Mouse (Mus musculus) intestine, embryonic 14.5 days (tissue): ENCODE measurements at regions not wholly inside any gene's neighbourhood (a gene's known extent, or its start where the extent isn't known, plus 50 kb on each side); places are given as distances from the start of the nearest gene placed in this dataset.

Source experiments
- ATAC-seq: fragments of 200-750 bp; cut with Nextera tagmentation; replicated peaks from 2 replicates; pipeline ENCODE4 v1.8.0; 2017; ENCODE audit warnings: low read depth, moderate number of reproducible peaks, moderate TSS enrichment, moderate library complexity; ENCODE audit not compliant: low FRiP score, low TSS enrichment
- DNase-seq: peaks from one replicate; pipeline ENCODE4 v3.0.0-alpha.2; 2018; ENCODE audit warnings: low spot score
- H3K27ac ChIP-seq: fragments of 300-500 bp; sonication (generic); 2 replicates; pipeline ENCODE4 v1.5.1; 2014; ENCODE audit warnings: low read depth, mild to moderate bottlenecking, control low read depth
- H3K27me3 ChIP-seq: fragments of 300-500 bp; sonication (generic); replicated peaks from 2 replicates; pipeline ENCODE4 v1.6.1; 2014; ENCODE audit warnings: low read length, control low read depth; ENCODE audit not compliant: control insufficient read depth, insufficient read depth
- H3K36me3 ChIP-seq: fragments of 300-500 bp; sonication (generic); 2 replicates; pipeline ENCODE4 v1.6.1; 2014; ENCODE audit warnings: low read length, control low read depth; ENCODE audit not compliant: control insufficient read depth, insufficient read depth
- H3K4me1 ChIP-seq: fragments of 300-500 bp; sonication (generic); replicated peaks from 2 replicates; pipeline ENCODE4 v1.6.1; 2014; ENCODE audit warnings: low read length, control low read depth, mixed read lengths; ENCODE audit not compliant: control insufficient read depth, insufficient read depth
- H3K4me2 ChIP-seq: fragments of 300-500 bp; sonication (generic); 2 replicates; pipeline ENCODE4 v1.6.1; 2014; ENCODE audit warnings: low read length
- H3K4me3 ChIP-seq: fragments of 300-500 bp; sonication (generic); 2 replicates; pipeline ENCODE4 v1.5.1; 2014; ENCODE audit warnings: low read depth, low read length, control low read depth, mixed read lengths
- H3K9ac ChIP-seq: fragments of 300-500 bp; sonication (generic); 2 replicates; pipeline ENCODE4 v1.6.1; 2014; ENCODE audit warnings: mild to moderate bottlenecking, low read length
- H3K9me3 ChIP-seq: fragments of 300-500 bp; sonication (generic); 2 replicates; pipeline ENCODE4 v1.6.1; 2016; ENCODE audit warnings: low read length, control low read depth; ENCODE audit not compliant: control insufficient read depth
- WGBS: fragments of 180-500 bp; shearing (Covaris S2); extraction: QIAGEN DNeasy Blood & Tissue Kit; methylation state at CpG from one replicate; pipeline ENCODE4 v1.1.7; 2014; 5-methylcytosine and 5-hydroxymethylcytosine counted together

DNA sequence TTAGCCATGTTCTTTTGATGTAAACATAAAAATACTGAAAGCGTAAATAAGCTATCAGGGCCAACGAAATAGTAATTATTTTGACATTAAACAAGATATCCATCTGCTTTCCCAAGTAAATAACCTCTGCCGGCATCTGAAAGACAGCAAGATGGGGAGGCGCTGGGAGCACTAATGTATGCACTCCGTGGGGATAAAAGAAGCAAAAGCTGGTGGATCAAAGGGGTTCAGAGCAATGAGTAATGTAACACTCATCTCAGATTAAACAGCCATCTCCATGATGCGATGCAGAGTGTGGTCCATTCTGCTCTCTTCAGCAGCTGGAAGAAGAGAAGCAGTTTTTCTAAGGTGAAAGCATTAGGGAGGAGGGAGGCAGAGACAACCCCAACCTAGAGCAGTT lies 128.5 kb upstream of the Atp5g3 start:
- Histone ChIP-seq H3K4me1 (no peaks in the 10 kb centered on the region), H3K27ac (peak overlapping the region; percentile 14; the same call in 1 of the 2 replicates), H3K27me3 (no peaks in the 10 kb centered on the region), H3K36me3 (no peaks in the 10 kb centered on the region), H3K9me3 (no peaks in the 10 kb centered on the region), H3K4me2 (0 out of 2 replicates have a peak overlapping the region, but pooled peaks have one; percentile 25), H3K4me3 (no peak overlapping the region), H3K9ac (no peak overlapping the region)
- ATAC-seq, result 0 out of 2 replicates have a peak, but pooled peaks have one; percentile 27
- WGBS, result 21% methylated on average over 6 of the region's 6 CpGs
- DNase-seq, result no peak

DNA sequence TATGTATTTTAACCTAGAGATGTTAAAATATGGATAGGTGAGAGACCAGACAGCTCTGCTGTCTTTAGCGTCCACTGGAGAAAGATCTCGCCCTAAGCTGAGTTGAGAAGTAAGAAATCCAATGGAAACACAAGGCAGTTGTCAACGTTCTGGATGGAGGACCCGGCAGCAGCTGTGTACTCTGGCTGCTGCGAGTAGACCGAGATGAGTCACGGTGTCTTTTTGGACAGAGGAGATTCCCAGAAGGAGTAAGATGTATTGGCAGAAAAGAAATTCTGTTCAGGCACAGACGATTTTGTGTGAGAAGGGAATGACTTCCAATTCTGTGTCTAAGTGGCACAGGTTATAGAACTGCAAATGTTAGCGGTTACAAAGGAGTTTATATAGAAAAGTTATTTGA lies 124.9 kb upstream of the Atp5g3 start:
- no peak overlapping the region for H3K4me2 ChIP-seq
- H3K27ac ChIP-seq, result no peak overlapping the region
- H3K9me3 ChIP-seq, result no peaks in the 10 kb centered on the region
- peaks cover 9% of the 10 kb centered on the region; the same call in 1 of the 2 replicates for H3K4me1 ChIP-seq
- H3K4me3 ChIP-seq, result no peak overlapping the region
- no peak for DNase-seq
- no peak overlapping the region for H3K9ac ChIP-seq
- H3K27me3 ChIP-seq, result no peaks in the 10 kb centered on the region
- no peak for ATAC-seq
- H3K36me3 ChIP-seq, result no peaks in the 10 kb centered on the region
- WGBS, result 81% methylated on average over 9 of the region's 9 CpGs

GRCm38 (mm10) chr2:74032177-74033021 lies 121.3 kb upstream of the Atp5g3 start:
- Histone ChIP-seq H3K4me1 (peaks cover 15% of the 10 kb centered on the region), H3K4me2 (no peak overlapping the region), H3K4me3 (no peak overlapping the region), H3K27ac (0 out of 2 replicates have a peak overlapping the region, but pooled peaks have one; percentile 36), H3K9ac (no peak overlapping the region), H3K36me3 (no peaks in the 10 kb centered on the region), H3K9me3 (no peaks in the 10 kb centered on the region), H3K27me3 (no peaks in the 10 kb centered on the region)
- 53% methylated on average over 11 of the region's 11 CpGs for WGBS
- no peak for ATAC-seq
- no peak for DNase-seq

DNA sequence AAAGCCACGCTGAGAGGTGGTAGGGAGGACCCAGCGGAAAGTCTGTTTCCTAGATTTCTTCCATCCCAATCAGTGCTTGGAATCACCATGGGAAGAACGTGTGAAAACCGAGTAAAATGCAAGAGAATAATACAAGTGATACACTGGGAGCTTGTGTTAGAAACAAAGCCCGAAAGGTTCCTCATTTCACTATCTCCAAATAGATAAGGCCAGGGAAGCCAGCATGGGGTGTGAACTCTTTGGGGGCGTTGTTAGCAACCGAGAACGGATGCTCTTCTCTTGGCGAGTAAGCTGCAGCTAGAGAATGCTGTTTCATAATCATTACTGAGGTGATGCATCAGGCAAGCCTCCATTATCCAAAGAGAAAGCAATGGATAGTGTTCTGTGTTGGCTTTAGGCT lies 118.8 kb upstream of the Atp5g3 start:
- H3K27ac ChIP-seq, result no peak overlapping the region
- no peak overlapping the region for H3K4me2 ChIP-seq
- 0 out of 2 replicates have a peak, but pooled peaks cover 4% of the 10 kb centered on the region for H3K27me3 ChIP-seq
- 87% methylated on average over 9 of the region's 9 CpGs for WGBS
- H3K9ac ChIP-seq, result no peak overlapping the region
- no peak overlapping the region for H3K4me3 ChIP-seq
- DNase-seq (no peak), ATAC-seq (no peak)
- no peaks in the 10 kb centered on the region for H3K36me3 ChIP-seq
- H3K4me1 ChIP-seq, result peaks cover 15% of the 10 kb centered on the region
- no peaks in the 10 kb centered on the region for H3K9me3 ChIP-seq

DNA sequence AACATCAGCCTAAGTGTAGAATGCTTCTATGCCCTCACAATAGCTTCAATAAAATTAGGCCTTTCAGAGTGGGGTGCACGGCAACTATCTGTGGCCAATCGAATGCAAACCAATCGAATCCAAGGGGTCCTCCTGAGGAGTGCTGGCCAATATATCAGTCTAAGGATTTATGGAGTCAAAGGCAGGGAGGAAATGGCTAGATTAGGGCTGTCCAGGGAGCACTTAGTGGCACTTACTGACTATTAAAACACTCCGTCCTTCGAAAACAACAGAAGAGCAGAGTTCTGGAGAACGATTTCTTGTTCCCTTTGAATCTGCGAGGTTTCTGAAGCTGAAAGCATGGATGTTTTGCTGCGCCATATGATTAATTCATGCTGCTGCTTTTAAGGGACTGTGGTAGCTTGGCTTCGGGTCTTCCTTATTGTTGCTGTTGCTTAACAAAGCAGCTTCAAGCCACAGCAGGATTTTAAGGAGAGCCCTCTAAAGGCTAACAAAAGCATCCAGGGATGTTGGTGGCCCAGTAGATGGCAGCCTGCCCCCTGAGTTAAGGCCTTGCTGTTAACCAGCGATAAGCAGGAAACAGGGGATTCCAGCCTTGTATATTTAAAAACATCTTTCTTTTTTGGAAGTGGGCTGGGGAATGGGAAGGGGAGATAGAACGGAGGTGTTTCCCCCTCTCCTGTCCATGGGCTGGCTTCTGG lies 116.4 kb upstream of the Atp5g3 start:
- Histone ChIP-seq H3K4me2 (no peak overlapping the region; the same call in 1 of the 2 replicates), H3K9me3 (no peaks in the 10 kb centered on the region), H3K36me3 (no peaks in the 10 kb centered on the region), H3K4me3 (no peak overlapping the region), H3K9ac (no peak overlapping the region), H3K27me3 (0 out of 2 replicates have a peak, but pooled peaks cover 10% of the 10 kb centered on the region), H3K27ac (no peak overlapping the region), H3K4me1 (peaks cover 11% of the 10 kb centered on the region)
- no peak for DNase-seq
- no peak for ATAC-seq
- 49% methylated on average over 11 of the region's 11 CpGs for WGBS

GRCm38 (mm10) chr2:74015146-74015545 lies 104.0 kb upstream of the Atp5g3 start:
- DNase-seq (no peak), ATAC-seq (no peak)
- Histone ChIP-seq H3K4me3 (no peak overlapping the region), H3K4me2 (no peak overlapping the region), H3K27ac (no peak overlapping the region), H3K9ac (no peak overlapping the region), H3K36me3 (no peaks in the 10 kb centered on the region), H3K27me3 (no peaks in the 10 kb centered on the region), H3K4me1 (no peaks in the 10 kb centered on the region), H3K9me3 (no peaks in the 10 kb centered on the region)
- 85% methylated on average over 7 of the region's 7 CpGs for WGBS

DNA sequence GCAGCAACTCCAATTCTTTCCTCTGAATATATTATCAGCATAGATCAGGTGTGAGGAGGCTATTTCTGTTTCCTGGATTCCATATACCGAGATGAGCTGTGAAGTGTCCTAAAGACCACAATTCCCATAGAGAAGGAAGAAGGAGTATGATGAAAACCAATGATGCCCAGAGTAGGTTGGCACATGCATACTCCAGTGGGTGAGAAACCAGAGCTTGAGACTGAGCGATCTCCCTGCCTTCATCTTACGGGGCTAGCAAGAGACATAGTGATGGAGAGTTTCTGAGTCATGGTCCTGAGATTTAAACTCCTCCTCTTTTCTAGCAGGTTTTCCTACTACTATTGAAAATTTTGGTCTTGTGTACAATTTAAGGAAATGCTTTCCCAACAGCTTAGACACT lies 103.1 kb upstream of the Atp5g3 start:
- Histone ChIP-seq H3K4me1 (no peaks in the 10 kb centered on the region), H3K9ac (no peak overlapping the region), H3K27ac (no peak overlapping the region), H3K4me2 (no peak overlapping the region), H3K27me3 (no peaks in the 10 kb centered on the region), H3K9me3 (no peaks in the 10 kb centered on the region), H3K36me3 (no peaks in the 10 kb centered on the region), H3K4me3 (no peak overlapping the region)
- DNase-seq, result no peak
- 83% methylated on average over 3 of the region's 3 CpGs for WGBS
- ATAC-seq, result no peak

DNA sequence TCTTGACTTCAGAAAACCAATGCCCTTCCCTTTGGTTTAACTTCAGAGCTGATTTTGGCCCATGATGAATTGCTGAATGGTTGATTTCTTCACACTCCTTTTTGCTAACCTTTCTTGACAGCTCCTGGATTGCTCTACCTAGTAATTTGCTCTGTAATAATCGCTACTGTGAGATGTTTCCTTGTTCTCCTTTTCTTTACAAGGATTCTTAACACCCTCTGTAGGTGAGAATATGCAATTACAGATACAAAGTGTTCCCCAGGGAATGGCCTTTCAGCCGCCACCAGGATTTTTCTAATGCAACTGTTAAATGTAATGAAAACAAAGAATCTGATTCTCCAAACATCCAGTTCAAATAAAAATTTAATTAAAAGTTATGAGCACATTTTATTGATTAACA lies 87.4 kb upstream of the Atp5g3 start:
- H3K27ac ChIP-seq, result no peak overlapping the region
- H3K9ac ChIP-seq, result no peak overlapping the region
- no peak overlapping the region for H3K4me2 ChIP-seq
- no peak for ATAC-seq
- H3K27me3 ChIP-seq, result no peaks in the 10 kb centered on the region
- H3K36me3 ChIP-seq, result no peaks in the 10 kb centered on the region
- DNase-seq, result no peak
- 6% methylated on average over 2 of the region's 2 CpGs for WGBS
- H3K9me3 ChIP-seq, result no peaks in the 10 kb centered on the region
- no peaks in the 10 kb centered on the region for H3K4me1 ChIP-seq
- H3K4me3 ChIP-seq, result no peak overlapping the region
